Mouse (Mus musculus): Measurements from ENCODE around the gene Il16. TPM values are rescaled to one million over a fixed set of nuclear protein-coding genes. Genes with fewer than 3 reads are reported as not detected.

Gene Il16
- polyA plus RNA-seq, 1 experiment = not detected

- Histone ChIP-seq H3K4me1 (ENCODE audit: control insufficient read depth, insufficient read depth, low read length) (no peaks in the 10 kb centered on the region), H3K27ac (ENCODE audit: insufficient read depth, low read depth, low read length) (no peak overlapping the region), H3K4me3 (ENCODE audit: insufficient read depth, low read depth, low read length) (no peak overlapping the region)
- WGBS = 88% methylated on average over 3 of the region's 3 CpGs
- TF ChIP-seq POLR2A (IDR thresholded peaks at IDR 0.05; ENCODE audit: insufficient read depth, low read depth, low read length) (no peak), CTCF (IDR thresholded peaks at IDR 0.05; ENCODE audit: insufficient read depth, low read depth, low read length) (no peak)
Observed at GRCm38 (mm10) chr7:83616268-83616667, 129.3 kb downstream of the Il16 start.

DNA sequence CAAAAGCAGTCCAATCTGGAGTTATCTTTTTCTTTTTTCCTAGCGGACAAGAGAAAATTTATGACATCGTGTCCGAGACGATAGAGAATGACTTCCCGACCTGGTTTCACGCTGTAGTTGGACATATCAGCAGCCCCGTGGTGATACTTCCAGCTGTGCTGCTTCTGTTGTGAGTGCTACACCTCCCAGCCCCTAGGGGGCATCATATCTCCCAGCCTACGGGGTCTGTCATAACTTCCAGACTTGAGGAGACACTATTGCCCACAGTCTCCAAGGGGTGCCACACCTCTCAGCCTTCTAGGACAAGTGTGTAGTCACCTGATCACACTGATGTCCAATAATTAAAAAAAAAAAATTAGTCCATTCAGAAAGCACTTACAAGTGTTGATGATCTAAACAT lies 129.7 kb downstream of the Il16 start:
- TF ChIP-seq POLR2A (IDR thresholded peaks at IDR 0.05; ENCODE audit: insufficient read depth, low read depth, low read length) (no peak), CTCF (IDR thresholded peaks at IDR 0.05; ENCODE audit: insufficient read depth, low read depth, low read length) (no peak)
- WGBS = 89% methylated on average over 8 of the region's 8 CpGs

GRCm38 (mm10) chr7:83615272-83615671 lies 130.3 kb downstream of the Il16 start:
- no peak for TF ChIP-seq POLR2A (IDR thresholded peaks at IDR 0.05; ENCODE audit: insufficient read depth, low read depth, low read length)
- TF ChIP-seq CTCF (IDR thresholded peaks at IDR 0.05; ENCODE audit: insufficient read depth, low read depth, low read length) = no peak
- Histone ChIP-seq H3K4me1 (ENCODE audit: control insufficient read depth, insufficient read depth, low read length) (no peaks in the 10 kb centered on the region), H3K27ac (ENCODE audit: insufficient read depth, low read depth, low read length) (no peak overlapping the region), H3K4me3 (ENCODE audit: insufficient read depth, low read depth, low read length) (no peak overlapping the region)
- whole genome bisulfite sequencing = 92% methylated on average over 3 of the region's 3 CpGs

More for the DNA sequence above, 129.7 kb downstream of the Il16 start:
- Histone ChIP-seq H3K4me1 (ENCODE audit: control insufficient read depth, insufficient read depth, low read length) (no peaks in the 10 kb centered on the region), H3K27ac (ENCODE audit: insufficient read depth, low read depth, low read length) (no peak overlapping the region), H3K4me3 (ENCODE audit: insufficient read depth, low read depth, low read length) (no peak overlapping the region)

- 96% methylated on average over 1 of the region's 1 CpGs for WGBS
- Histone ChIP-seq H3K4me1 (ENCODE audit: control insufficient read depth, insufficient read depth, low read length) (no peaks in the 10 kb centered on the region), H3K4me3 (ENCODE audit: insufficient read depth, low read depth, low read length) (no peak overlapping the region), H3K27ac (ENCODE audit: insufficient read depth, low read depth, low read length) (no peak overlapping the region)
- TF ChIP-seq CTCF (IDR thresholded peaks at IDR 0.05; ENCODE audit: insufficient read depth, low read depth, low read length) (no peak), POLR2A (IDR thresholded peaks at IDR 0.05; ENCODE audit: insufficient read depth, low read depth, low read length) (no peak)
Observed at GRCm38 (mm10) chr7:83611886-83612285, 133.6 kb downstream of the Il16 start.

DNA sequence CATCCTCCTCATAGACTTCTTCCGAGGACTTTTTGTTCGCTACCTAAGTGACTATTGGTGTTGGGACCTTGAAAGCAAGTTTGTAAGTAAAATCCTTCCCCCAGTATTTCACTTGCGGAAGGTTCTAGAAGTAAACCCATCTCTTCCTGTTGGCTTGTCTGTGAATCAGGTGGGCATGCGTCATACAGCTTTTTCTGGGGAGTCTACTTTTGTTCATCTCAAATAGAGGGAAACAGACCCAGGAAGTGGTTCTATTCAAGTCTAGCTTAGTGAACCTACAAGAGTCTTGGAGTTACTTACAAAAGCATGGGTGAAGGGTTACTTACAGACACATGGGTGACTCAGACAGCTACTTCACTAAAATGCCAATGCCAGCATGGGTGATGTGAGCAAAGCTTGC lies 135.6 kb downstream of the Il16 start:
- no peak for TF ChIP-seq POLR2A (IDR thresholded peaks at IDR 0.05; ENCODE audit: insufficient read depth, low read depth, low read length)
- no peak for TF ChIP-seq CTCF (IDR thresholded peaks at IDR 0.05; ENCODE audit: insufficient read depth, low read depth, low read length)
- WGBS = 96% methylated on average over 4 of the region's 4 CpGs
- no peak overlapping the region for H3K4me3 ChIP-seq (ENCODE audit: insufficient read depth, low read depth, low read length)
- H3K27ac ChIP-seq (ENCODE audit: insufficient read depth, low read depth, low read length) = no peak overlapping the region
- H3K4me1 ChIP-seq (ENCODE audit: control insufficient read depth, insufficient read depth, low read length) = no peaks in the 10 kb centered on the region

GRCm38 (mm10) chr7:83606796-83607195 lies 138.7 kb downstream of the Il16 start:
- Histone ChIP-seq H3K27ac (ENCODE audit: insufficient read depth, low read depth, low read length) (no peak overlapping the region), H3K4me1 (ENCODE audit: control insufficient read depth, insufficient read depth, low read length) (no peaks in the 10 kb centered on the region), H3K4me3 (ENCODE audit: insufficient read depth, low read depth, low read length) (no peak overlapping the region)
- TF ChIP-seq POLR2A (IDR thresholded peaks at IDR 0.05; ENCODE audit: insufficient read depth, low read depth, low read length) (no peak), CTCF (IDR thresholded peaks at IDR 0.05; ENCODE audit: insufficient read depth, low read depth, low read length) (no peak)
- 99% methylated on average over 2 of the region's 2 CpGs for WGBS

GRCm38 (mm10) chr7:83604180-83604944 lies 141.2 kb downstream of the Il16 start:
- 94% methylated on average over 7 of the region's 7 CpGs for WGBS
- Histone ChIP-seq H3K4me1 (ENCODE audit: control insufficient read depth, insufficient read depth, low read length) (no peaks in the 10 kb centered on the region), H3K4me3 (ENCODE audit: insufficient read depth, low read depth, low read length) (no peak overlapping the region), H3K27ac (ENCODE audit: insufficient read depth, low read depth, low read length) (no peak overlapping the region)
- TF ChIP-seq CTCF (IDR thresholded peaks at IDR 0.05; ENCODE audit: insufficient read depth, low read depth, low read length) (no peak), POLR2A (IDR thresholded peaks at IDR 0.05; ENCODE audit: insufficient read depth, low read depth, low read length) (no peak)

- H3K27ac ChIP-seq (ENCODE audit: insufficient read depth, low read depth, low read length) = no peak overlapping the region
- no peak for TF ChIP-seq POLR2A (IDR thresholded peaks at IDR 0.05; ENCODE audit: insufficient read depth, low read depth, low read length)
- 61% methylated on average over 8 of the region's 8 CpGs for WGBS
Observed at GRCm38 (mm10) chr7:83599913-83600286, 145.6 kb downstream of the Il16 start.

GRCm38 (mm10) chr7:83598997-83599912 lies 146.3 kb downstream of the Il16 start:
- H3K4me3 ChIP-seq (ENCODE audit: insufficient read depth, low read depth, low read length) = no peak overlapping the region
- H3K27ac ChIP-seq (ENCODE audit: insufficient read depth, low read depth, low read length) = no peak overlapping the region
- TF ChIP-seq CTCF (IDR thresholded peaks at IDR 0.05; ENCODE audit: insufficient read depth, low read depth, low read length) = no peak
- TF ChIP-seq POLR2A (IDR thresholded peaks at IDR 0.05; ENCODE audit: insufficient read depth, low read depth, low read length) = no peak
- no peaks in the 10 kb centered on the region for H3K4me1 ChIP-seq (ENCODE audit: control insufficient read depth, insufficient read depth, low read length)
- 92% methylated on average over 13 of the region's 13 CpGs for WGBS

More at GRCm38 (mm10) chr7:83599913-83600286, 145.6 kb downstream of the Il16 start:
- Histone ChIP-seq H3K4me3 (ENCODE audit: insufficient read depth, low read depth, low read length) (no peak overlapping the region), H3K4me1 (ENCODE audit: control insufficient read depth, insufficient read depth, low read length) (no peaks in the 10 kb centered on the region)
